Mouse (Mus musculus): ENCODE measurements around the gene Lcn2. TPM values are rescaled to one million over a fixed set of nuclear protein-coding genes. Genes with fewer than 3 reads are reported as not detected.
"Not testable (repeated sequence)": the region's sequence is repeated elsewhere in the genome, so short reads cannot be mapped to it uniquely, and the experiment has no call there.

Gene Lcn2
- polyA plus RNA-seq, 1 experiment from 2014 or later = 0.91 TPM

GRCm38 (mm10) chr2:32362817-32363340, 25.2 kb downstream of the Lcn2 start:
- H3K27me3 ChIP-seq (replicated peaks) = 0 out of 2 replicates have a peak, but pooled peaks cover 13% of the 10 kb centered on the region
- peak overlapping the region; percentile 93 for H3K9ac ChIP-seq
- peaks cover 26% of the 10 kb centered on the region for H3K4me1 ChIP-seq
- H3K4me3 ChIP-seq = peak overlapping the region; percentile 91
- peak; percentile 82 for ATAC-seq (ENCODE audit: extremely low read depth, insufficient number of reproducible peaks, low FRiP score, low TSS enrichment)
- peak overlapping the region; percentile 86 for H3K4me2 ChIP-seq
- H3K27ac ChIP-seq (replicated peaks) = peak overlapping the region; percentile 90
- peaks cover 36% of the 10 kb centered on the region for H3K36me3 ChIP-seq
- WGBS = under 1% methylated on average over 53 of the region's 53 CpGs
- H3K9me3 ChIP-seq = no peaks in the 10 kb centered on the region

- H3K36me3 ChIP-seq = peaks cover 30% of the 10 kb centered on the region
- H3K27ac ChIP-seq (replicated peaks) = peak overlapping the region; percentile 90
- not testable (repeated sequence) for H3K9me3 ChIP-seq; ATAC-seq (ENCODE audit: extremely low read depth, insufficient number of reproducible peaks, low FRiP score, low TSS enrichment)
- H3K27me3 ChIP-seq (replicated peaks) = 0 out of 2 replicates have a peak, but pooled peaks cover 13% of the 10 kb centered on the region
- peaks cover 26% of the 10 kb centered on the region for H3K4me1 ChIP-seq
- H3K4me2 ChIP-seq = peak overlapping the region; percentile 86
- peak overlapping the region; percentile 93 for H3K9ac ChIP-seq
- 27% methylated on average over 5 of the region's 5 CpGs for WGBS
- H3K4me3 ChIP-seq = peak overlapping the region; percentile 91
Measured at GRCm38 (mm10) chr2:32362274-32362673, 25.8 kb downstream of the Lcn2 start.

DNA sequence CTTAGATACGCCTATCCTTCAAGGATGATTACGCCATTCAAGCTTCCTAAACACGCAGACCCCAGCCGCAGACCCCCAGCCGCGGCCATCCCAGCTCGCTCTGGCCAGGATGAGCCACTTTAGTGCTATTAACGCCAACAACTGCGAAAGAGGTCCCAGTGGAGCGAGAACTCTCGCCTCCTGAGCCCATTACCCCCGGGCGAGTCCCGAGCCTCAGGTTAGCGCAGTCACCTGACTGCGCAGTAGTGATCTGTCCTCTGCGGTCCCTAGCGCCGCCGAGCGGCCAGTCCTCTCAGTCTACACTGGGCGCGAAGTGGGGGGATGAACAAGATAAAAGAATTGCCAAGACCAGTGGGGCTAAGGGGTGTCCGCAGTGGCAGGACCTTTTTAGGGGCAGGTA, 26.6 kb downstream of the Lcn2 start:
- H3K9ac ChIP-seq = peak overlapping the region; percentile 78
- 0 out of 2 replicates have a peak, but pooled peaks cover 13% of the 10 kb centered on the region for H3K27me3 ChIP-seq (replicated peaks)
- peak overlapping the region; percentile 54 for H3K4me3 ChIP-seq
- 2% methylated on average over 24 of the region's 24 CpGs for WGBS
- 0 out of 2 replicates have a peak overlapping the region, but pooled peaks have one; percentile 20 for H3K27ac ChIP-seq (replicated peaks)
- peak overlapping the region; percentile 86 for H3K4me2 ChIP-seq
- no peaks in the 10 kb centered on the region for H3K9me3 ChIP-seq
- peak; percentile 73; the same call in 1 of the 2 replicates for ATAC-seq (ENCODE audit: extremely low read depth, insufficient number of reproducible peaks, low FRiP score, low TSS enrichment)
- H3K36me3 ChIP-seq = peaks cover 22% of the 10 kb centered on the region
- H3K4me1 ChIP-seq = peaks cover 26% of the 10 kb centered on the region

GRCm38 (mm10) chr2:32360741-32361140, 27.3 kb downstream of the Lcn2 start:
- peaks cover 16% of the 10 kb centered on the region for H3K36me3 ChIP-seq
- peaks cover 31% of the 10 kb centered on the region for H3K4me1 ChIP-seq
- no peaks in the 10 kb centered on the region for H3K9me3 ChIP-seq
- peak overlapping the region; percentile 78 for H3K9ac ChIP-seq
- peak overlapping the region; percentile 36; the same call in 1 of the 2 replicates for H3K27ac ChIP-seq (replicated peaks)
- H3K4me2 ChIP-seq = peak overlapping the region; percentile 86
- H3K27me3 ChIP-seq (replicated peaks) = 0 out of 2 replicates have a peak, but pooled peaks cover 13% of the 10 kb centered on the region
- ATAC-seq (ENCODE audit: extremely low read depth, insufficient number of reproducible peaks, low FRiP score, low TSS enrichment) = no peak
- WGBS = 4% methylated on average over 14 of the region's 14 CpGs
- H3K4me3 ChIP-seq = peak overlapping the region; percentile 54

DNA sequence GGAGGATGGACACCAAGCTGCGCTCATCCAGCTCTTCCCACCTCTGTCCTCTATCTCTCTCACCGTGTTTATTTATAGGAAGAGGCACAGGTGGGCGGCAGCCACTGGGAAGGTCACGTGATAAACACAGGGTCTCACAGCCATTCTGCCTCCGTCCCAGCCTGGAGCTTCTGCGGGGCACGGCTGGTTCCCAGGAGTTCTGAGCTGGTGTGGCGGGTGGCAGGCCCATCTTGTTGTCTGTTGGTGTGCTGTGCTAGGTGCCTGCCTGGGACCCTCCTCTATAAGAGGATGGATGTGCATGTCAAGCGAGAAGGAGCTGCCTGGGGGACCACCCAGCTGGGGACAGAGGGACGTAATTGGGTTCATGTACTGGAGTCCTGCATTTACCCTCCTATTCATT, 29.7 kb downstream of the Lcn2 start:
- ATAC-seq (ENCODE audit: extremely low read depth, insufficient number of reproducible peaks, low FRiP score, low TSS enrichment) = no peak
- WGBS = 50% methylated on average over 10 of the region's 10 CpGs
- Histone ChIP-seq H3K27ac (replicated peaks) (no peak overlapping the region), H3K4me3 (no peak overlapping the region), H3K36me3 (no peaks in the 10 kb centered on the region), H3K27me3 (replicated peaks) (0 out of 2 replicates have a peak, but pooled peaks cover 13% of the 10 kb centered on the region), H3K9me3 (no peaks in the 10 kb centered on the region), H3K9ac (no peak overlapping the region), H3K4me1 (peaks cover 36% of the 10 kb centered on the region), H3K4me2 (no peak overlapping the region)

DNA sequence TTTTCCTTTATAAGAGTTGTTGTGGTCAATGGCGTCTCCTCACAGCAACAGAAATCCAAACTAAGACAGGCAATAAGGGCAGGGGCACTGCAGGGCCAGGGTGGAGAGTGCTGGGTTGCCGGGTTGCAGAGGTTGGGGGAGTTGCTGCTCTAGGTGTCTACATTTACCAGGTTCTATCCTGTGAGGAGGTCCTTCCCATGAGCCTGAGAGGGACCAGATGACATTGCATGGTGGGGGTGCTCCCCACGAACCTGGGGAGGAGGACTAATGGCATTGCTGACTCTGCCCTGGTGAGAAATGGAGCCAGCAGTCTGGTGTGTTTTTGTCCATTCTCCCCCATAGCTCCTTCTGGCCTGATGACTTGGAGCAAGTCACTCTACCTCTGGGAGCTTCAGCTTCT, 30.3 kb downstream of the Lcn2 start:
- ATAC-seq (ENCODE audit: extremely low read depth, insufficient number of reproducible peaks, low FRiP score, low TSS enrichment) = no peak
- no peaks in the 10 kb centered on the region for H3K9me3 ChIP-seq
- H3K4me3 ChIP-seq = no peak overlapping the region
- peaks cover 39% of the 10 kb centered on the region for H3K4me1 ChIP-seq
- H3K27me3 ChIP-seq (replicated peaks) = peaks cover 15% of the 10 kb centered on the region
- H3K9ac ChIP-seq = no peak overlapping the region
- no peak overlapping the region for H3K27ac ChIP-seq (replicated peaks)
- no peak overlapping the region for H3K4me2 ChIP-seq
- H3K36me3 ChIP-seq = no peaks in the 10 kb centered on the region
- 66% methylated on average over 3 of the region's 3 CpGs for WGBS

GRCm38 (mm10) chr2:32356216-32356615, 31.8 kb downstream of the Lcn2 start:
- H3K27ac ChIP-seq (replicated peaks) = no peak overlapping the region
- 59% methylated on average over 10 of the region's 10 CpGs for WGBS
- no peaks in the 10 kb centered on the region for H3K36me3 ChIP-seq
- peaks cover 23% of the 10 kb centered on the region for H3K27me3 ChIP-seq (replicated peaks)
- peaks cover 47% of the 10 kb centered on the region for H3K4me1 ChIP-seq
- ATAC-seq (ENCODE audit: extremely low read depth, insufficient number of reproducible peaks, low FRiP score, low TSS enrichment) = no peak
- no peak overlapping the region for H3K9ac ChIP-seq
- no peaks in the 10 kb centered on the region for H3K9me3 ChIP-seq
- no peak overlapping the region for H3K4me3 ChIP-seq
- no peak overlapping the region for H3K4me2 ChIP-seq

GRCm38 (mm10) chr2:32354336-32354895, 33.6 kb downstream of the Lcn2 start:
- no peak overlapping the region for H3K4me3 ChIP-seq
- no peaks in the 10 kb centered on the region for H3K36me3 ChIP-seq
- H3K4me1 ChIP-seq = peaks cover 54% of the 10 kb centered on the region
- peaks cover 40% of the 10 kb centered on the region for H3K27me3 ChIP-seq (replicated peaks)
- ATAC-seq (ENCODE audit: extremely low read depth, insufficient number of reproducible peaks, low FRiP score, low TSS enrichment) = no peak
- no peak overlapping the region for H3K4me2 ChIP-seq
- no peak overlapping the region for H3K9ac ChIP-seq
- 51% methylated on average over 3 of the region's 3 CpGs for WGBS
- no peaks in the 10 kb centered on the region for H3K9me3 ChIP-seq
- no peak overlapping the region; the same call in 1 of the 2 replicates for H3K27ac ChIP-seq (replicated peaks)

DNA sequence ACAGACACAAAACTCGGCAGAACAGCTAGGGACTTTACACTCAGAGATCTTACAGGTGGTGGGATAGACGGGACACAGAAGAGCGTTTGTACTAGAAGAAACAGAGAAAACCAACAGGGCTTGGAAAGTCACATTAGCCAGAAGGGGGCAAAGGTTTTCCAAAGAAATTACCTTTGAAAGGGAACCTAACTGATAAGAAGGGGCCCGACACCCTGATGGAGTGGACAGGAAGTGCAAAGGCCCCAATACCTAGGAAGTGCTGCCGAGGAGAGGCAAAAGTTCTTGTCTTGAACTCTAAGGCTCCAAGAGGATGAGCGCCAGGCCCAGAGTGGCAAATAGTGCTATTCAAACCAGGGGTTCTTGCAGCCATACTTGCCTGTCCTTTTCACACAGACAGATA, 34.2 kb downstream of the Lcn2 start:
- Histone ChIP-seq H3K4me2 (no peak overlapping the region), H3K4me1 (peaks cover 55% of the 10 kb centered on the region), H3K4me3 (no peak overlapping the region), H3K9ac (no peak overlapping the region), H3K27ac (replicated peaks) (no peak overlapping the region), H3K36me3 (no peaks in the 10 kb centered on the region), H3K9me3 (no peaks in the 10 kb centered on the region), H3K27me3 (replicated peaks) (peaks cover 45% of the 10 kb centered on the region)
- WGBS = 55% methylated on average over 6 of the region's 6 CpGs
- no peak for ATAC-seq (ENCODE audit: extremely low read depth, insufficient number of reproducible peaks, low FRiP score, low TSS enrichment)

- H3K36me3 ChIP-seq = no peaks in the 10 kb centered on the region
- H3K9ac ChIP-seq = peak within 1 kb of the TSS; percentile 86
- H3K4me2 ChIP-seq = peak within 1 kb of the TSS; percentile 98
- H3K27ac ChIP-seq (replicated peaks) = peak within 1 kb of the TSS; percentile 39
- peak within 1 kb of the TSS; percentile 63 for H3K4me3 ChIP-seq
- WGBS = under 1% methylated on average over 63 of the region's 63 CpGs
- peak; percentile 45; the same call in 1 of the 2 replicates for ATAC-seq (ENCODE audit: extremely low read depth, insufficient number of reproducible peaks, low FRiP score, low TSS enrichment)
- H3K4me1 ChIP-seq = peaks cover 55% of the 10 kb centered on the region
- H3K9me3 ChIP-seq = no peaks in the 10 kb centered on the region
- H3K27me3 ChIP-seq (replicated peaks) = peaks cover 48% of the 10 kb centered on the region
Measured at GRCm38 (mm10) chr2:32353007-32353542, 35.0 kb downstream of the Lcn2 start, which contains the start of gene Dnm1. Dnm1 (minus strand) TSS chr2:32353338.

- Histone ChIP-seq H3K27me3 (replicated peaks) (peaks cover 53% of the 10 kb centered on the region), H3K9ac (peak within 1 kb of the TSS; percentile 86), H3K9me3 (no peaks in the 10 kb centered on the region), H3K4me1 (peaks cover 55% of the 10 kb centered on the region), H3K4me3 (peak within 1 kb of the TSS; percentile 63), H3K4me2 (peak within 1 kb of the TSS; percentile 98), H3K27ac (replicated peaks) (peak within 1 kb of the TSS; percentile 39), H3K36me3 (no peaks in the 10 kb centered on the region)
- no peak for ATAC-seq (ENCODE audit: extremely low read depth, insufficient number of reproducible peaks, low FRiP score, low TSS enrichment)
- 2% methylated on average over 32 of the region's 52 CpGs for WGBS
Measured at GRCm38 (mm10) chr2:32352151-32353006, 35.7 kb downstream of the Lcn2 start, which contains the start of gene Ciz1. Ciz1 (plus strand) TSS chr2:32352327.

All from heart, embryonic 13.5 days (tissue).